In the genomic region with DNA sequence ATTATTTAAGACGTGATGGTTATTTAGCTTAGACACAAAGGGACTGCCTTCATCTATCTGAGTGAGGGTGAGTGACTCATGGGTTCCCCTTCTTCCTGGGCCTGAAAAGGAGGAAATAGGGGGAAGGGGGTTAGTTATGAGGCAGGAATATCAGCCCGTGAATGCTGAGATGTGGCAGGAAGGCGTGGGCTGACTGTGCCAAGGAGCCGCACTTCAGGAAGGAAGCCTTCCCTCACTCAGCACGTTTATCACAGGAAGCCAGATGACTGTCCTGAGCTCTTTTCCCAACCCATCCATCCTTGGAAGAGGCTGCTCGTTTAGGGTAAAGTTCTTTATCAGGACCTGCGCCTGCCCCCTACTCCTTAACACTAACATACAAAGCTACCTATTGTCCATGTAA, we compare ENCODE assay signal across 19 mouse cellular contexts.
A peak's percentile ranks its signal among the peaks of the same experiment; 100 is the strongest.
DNase-seq lines count a peak whose midpoint lies in the region; ATAC-seq and TF ChIP-seq lines count a peak whose summit lies in the region.
"Had no signal": no experiment of that assay in that cellular context is flagged by ENCODE, and none has a peak within 500 bp of the region (broad histone marks: within the 10 kb centered on the region; RNA-seq: fewer than 3 reads in every experiment).

No protein-coding gene starts in this region.

- TF ChIP-seq EP300 in heart, adult 2 months (IDR thresholded peaks at IDR 0.05; ENCODE audit: insufficient read depth, low read depth, low read length): no peak
- no peak for TF ChIP-seq EP300 in liver, postnatal 0 days (IDR thresholded peaks at IDR 0.05; ENCODE audit: low read depth)

- no peaks in the 10 kb centered on the region for H3K79me2 ChIP-seq in heart, adult 2 months (replicated peaks; ENCODE audit: control insufficient read depth, insufficient read depth, low read length)

- no peak for TF ChIP-seq CTCF in heart, adult 2 months (IDR thresholded peaks at IDR 0.05)
- no peak for TF ChIP-seq CTCF in liver, postnatal 0 days (IDR thresholded peaks at IDR 0.05; ENCODE audit: low read depth)

- peaks cover 16% of the 10 kb centered on the region for H3K4me1 ChIP-seq in heart, embryonic 13.5 days
- peaks cover 3% of the 10 kb centered on the region; the same call in 1 of the 2 replicates for H3K4me1 ChIP-seq in heart, adult 2 months (ENCODE audit: control insufficient read depth, insufficient read depth, low read length)
- H3K4me1 ChIP-seq in liver, embryonic 13.5 days (replicated peaks): no peaks in the 10 kb centered on the region
- no peaks in the 10 kb centered on the region for H3K4me1 ChIP-seq in liver, postnatal 0 days (ENCODE audit: insufficient read depth)
- H3K4me1 ChIP-seq: embryonic facial prominence, embryonic 12.5 days; forebrain, embryonic 15.5 days had no signal

- H3K27me3 ChIP-seq in heart, embryonic 13.5 days (replicated peaks): no peaks in the 10 kb centered on the region
- H3K27me3 ChIP-seq in heart, adult 2 months (ENCODE audit: control insufficient read depth, insufficient read depth, low read length): no peaks in the 10 kb centered on the region
- no peaks in the 10 kb centered on the region for H3K27me3 ChIP-seq in liver, embryonic 13.5 days
- H3K27me3 ChIP-seq in liver, postnatal 0 days (ENCODE audit: insufficient read depth, low read length): no peaks in the 10 kb centered on the region
- H3K27me3 ChIP-seq: embryonic facial prominence, embryonic 12.5 days; forebrain, embryonic 15.5 days; limb, embryonic 13.5 days had no signal

- intact Hi-C loops in heart, adult 2 months (cut with DNase I): no loop called here

- H3K27ac ChIP-seq in heart, embryonic 13.5 days (replicated peaks): 0 out of 2 replicates have a peak overlapping the region, but pooled peaks have one; percentile 37
- no peak overlapping the region for H3K27ac ChIP-seq in heart, adult 2 months
- H3K27ac ChIP-seq in liver, embryonic 13.5 days: no peak overlapping the region
- H3K27ac ChIP-seq in liver, postnatal 0 days (ENCODE audit: low read depth): no peak overlapping the region
- H3K27ac ChIP-seq: embryonic facial prominence, embryonic 12.5 days; forebrain, embryonic 15.5 days; limb, embryonic 13.5 days had no signal

- no peak overlapping the region for H3K4me3 ChIP-seq in heart, embryonic 13.5 days
- no peak overlapping the region for H3K4me3 ChIP-seq in heart, adult 2 months
- H3K4me3 ChIP-seq in liver, embryonic 13.5 days (replicated peaks): no peak overlapping the region
- no peak overlapping the region for H3K4me3 ChIP-seq in liver, postnatal 0 days (ENCODE audit: low read depth, low read length)
- H3K4me3 ChIP-seq: embryonic facial prominence, embryonic 12.5 days; forebrain, embryonic 15.5 days; limb, embryonic 13.5 days had no signal

- no peak for DNase-seq in heart, adult 2 months
- no peak for DNase-seq in liver, embryonic 13.5 days
- DNase-seq in liver, postnatal 0 days: no peak
- DNase-seq in right cerebral cortex, adult 18-20 months: peak; percentile 9
- DNase-seq in right cerebral cortex, postnatal 10 days (ENCODE audit: low spot score in 2 of 2): no peak
- no peak for DNase-seq in urinary bladder, postnatal 4 days (ENCODE audit: low spot score in 2 of 2)
- DNase-seq: cerebellum, adult 11 months; cerebellum, postnatal 25 days; heart, postnatal 36 days; kidney, postnatal 25 days; thymus, postnatal 4 days had no signal

- no peaks in the 10 kb centered on the region for H3K36me3 ChIP-seq in heart, embryonic 13.5 days
- no peaks in the 10 kb centered on the region for H3K36me3 ChIP-seq in heart, adult 2 months (ENCODE audit: control insufficient read depth, insufficient read depth, low read length)
- H3K36me3 ChIP-seq in liver, embryonic 13.5 days: no peaks in the 10 kb centered on the region
- H3K36me3 ChIP-seq in liver, postnatal 0 days (replicated peaks; ENCODE audit: insufficient read depth, low read length): no peaks in the 10 kb centered on the region
- H3K36me3 ChIP-seq: embryonic facial prominence, embryonic 12.5 days; forebrain, embryonic 15.5 days; G1E; limb, embryonic 13.5 days had no signal

- no peak overlapping the region for H3K9ac ChIP-seq in heart, embryonic 13.5 days
- no peak overlapping the region for H3K9ac ChIP-seq in heart, adult 2 months (ENCODE audit: low read depth, low read length)
- no peak overlapping the region for H3K9ac ChIP-seq in liver, embryonic 13.5 days
- H3K9ac ChIP-seq in liver, postnatal 0 days (replicated peaks): no peak overlapping the region
- H3K9ac ChIP-seq: embryonic facial prominence, embryonic 12.5 days; forebrain, embryonic 15.5 days; limb, embryonic 13.5 days had no signal

- H3K4me2 ChIP-seq in heart, embryonic 13.5 days: no peak overlapping the region
- H3K4me2 ChIP-seq in liver, embryonic 13.5 days: no peak overlapping the region
- no peak overlapping the region for H3K4me2 ChIP-seq in liver, postnatal 0 days (ENCODE audit: low read depth, low read length)
- H3K4me2 ChIP-seq: embryonic facial prominence, embryonic 12.5 days; forebrain, embryonic 15.5 days; limb, embryonic 13.5 days had no signal

- TF ChIP-seq POLR2A in heart, adult 2 months (IDR thresholded peaks at IDR 0.05; ENCODE audit: insufficient read depth, low read depth, low read length): no peak

- H3K9me3 ChIP-seq in heart, embryonic 13.5 days: no peaks in the 10 kb centered on the region
- no peaks in the 10 kb centered on the region for H3K9me3 ChIP-seq in liver, embryonic 13.5 days (replicated peaks)
- no peaks in the 10 kb centered on the region for H3K9me3 ChIP-seq in liver, postnatal 0 days (ENCODE audit: low read length)
- H3K9me3 ChIP-seq: embryonic facial prominence, embryonic 12.5 days; forebrain, embryonic 15.5 days; limb, embryonic 13.5 days had no signal

- 23% methylated on average over 7 of the region's 7 CpGs for WGBS in heart, embryonic 13.5 days
- 24% methylated on average over 7 of the region's 7 CpGs for WGBS in heart, adult 2 months
- 15% methylated on average over 7 of the region's 7 CpGs for WGBS in liver, embryonic 13.5 days (ENCODE audit: insufficient replicate concordance)
- WGBS in liver, postnatal 0 days (ENCODE audit: insufficient replicate concordance): 21% methylated on average over 7 of the region's 7 CpGs

- ATAC-seq in heart, embryonic 13.5 days (ENCODE audit: extremely low read depth, insufficient number of reproducible peaks, low FRiP score, low TSS enrichment): no peak
- peak; percentile 18; the same call in 1 of the 2 replicates for ATAC-seq in liver, embryonic 13.5 days (ENCODE audit: low read depth)
- ATAC-seq in liver, postnatal 0 days: no peak
- ATAC-seq: forebrain, embryonic 15.5 days; hindbrain, embryonic 16.5 days; intestine, postnatal 0 days; midbrain, embryonic 16.5 days had no signal
